Mouse (Mus musculus) spleen, postnatal 36 days (tissue): ENCODE results near the gene Prkci.

ENCODE experiments used
- DNase-seq, 2 experiments: peaks; one replicate each; pipeline ENCODE4 v3.0.0; 2022; ENCODE audit warnings: low spot score in 2 of 2, mixed read lengths in 1 of 2

Gene Prkci

GRCm38 (mm10) chr3:30994859-30995258 is 688 bp upstream of the Prkci start:
- DNase-seq, result no peak

- DNase-seq, result no peak
Observed at GRCm38 (mm10) chr3:30995899-30996687, 546 bp downstream of the Prkci start.

GRCm38 (mm10) chr3:30996688-30997014 is 1.1 kb downstream of the Prkci start:
- no peak for DNase-seq

GRCm38 (mm10) chr3:30999401-31000017 is 4.0 kb downstream of the Prkci start:
- no peak for DNase-seq

GRCm38 (mm10) chr3:31000018-31000407 is 4.5 kb downstream of the Prkci start:
- peak; percentile 32 to 45 for DNase-seq

GRCm38 (mm10) chr3:31001048-31001676 is 5.6 kb downstream of the Prkci start:
- DNase-seq, result no peak

GRCm38 (mm10) chr3:31004320-31005209 is 9.0 kb downstream of the Prkci start:
- no peak for DNase-seq

GRCm38 (mm10) chr3:31014374-31014773 is 18.8 kb downstream of the Prkci start:
- no peak for DNase-seq

GRCm38 (mm10) chr3:31015682-31016443 is 20.3 kb downstream of the Prkci start:
- DNase-seq, result no peak

GRCm38 (mm10) chr3:31016594-31017196 is 21.1 kb downstream of the Prkci start:
- DNase-seq, result no peak

- DNase-seq, result no peak
Observed at GRCm38 (mm10) chr3:31017652-31018051, 22.1 kb downstream of the Prkci start.

GRCm38 (mm10) chr3:31019287-31019686 is 23.7 kb downstream of the Prkci start:
- DNase-seq, result no peak

- no peak for DNase-seq
Observed at GRCm38 (mm10) chr3:31019793-31020447, 24.4 kb downstream of the Prkci start.

- DNase-seq, result no peak
Observed at GRCm38 (mm10) chr3:31020656-31021055, 25.1 kb downstream of the Prkci start.

GRCm38 (mm10) chr3:31022895-31023436 is 27.4 kb downstream of the Prkci start:
- no peak for DNase-seq

GRCm38 (mm10) chr3:31027718-31028117 is 32.2 kb downstream of the Prkci start:
- DNase-seq, result no peak

GRCm38 (mm10) chr3:31031621-31032020 is 36.1 kb downstream of the Prkci start:
- DNase-seq, result no peak

- no peak for DNase-seq
Observed at GRCm38 (mm10) chr3:31033644-31034043, 38.1 kb downstream of the Prkci start.

GRCm38 (mm10) chr3:31037851-31038250 is 42.3 kb downstream of the Prkci start:
- no peak for DNase-seq

- DNase-seq, result no peak
Observed at GRCm38 (mm10) chr3:31038689-31039088, 43.1 kb downstream of the Prkci start.
